Mouse (Mus musculus) megakaryocyte progenitor cell, adult 5-6 weeks (primary cell): ENCODE data around the gene Setd3. TPM values are rescaled to one million over a fixed set of nuclear protein-coding genes. Genes with fewer than 3 reads are reported as not detected.

Experiments
- ATAC-seq: replicated peaks from 2 replicates; pipeline ENCODE4 v1.8.0; 2016; ENCODE audit warnings: mild to moderate bottlenecking, moderate TSS enrichment, inconsistent platforms; ENCODE audit not compliant: poor library complexity
- total RNA-seq, 2 experiments: library from RNA; stranded (forward) in 1 of 2; stranded (reverse) in 1 of 2; fragments of 157-497, 149-512 nt in 1 of 2; fragments of 200-1000 nt in 1 of 2; gene quantifications; 2 replicates each; pipeline versions ENCODE4 v1.2.3 to v1.2.4; 2015 to 2017

Gene Setd3
- total RNA-seq, 2 experiments from 2014 or later: 44.5 to 78.3 TPM

DNA sequence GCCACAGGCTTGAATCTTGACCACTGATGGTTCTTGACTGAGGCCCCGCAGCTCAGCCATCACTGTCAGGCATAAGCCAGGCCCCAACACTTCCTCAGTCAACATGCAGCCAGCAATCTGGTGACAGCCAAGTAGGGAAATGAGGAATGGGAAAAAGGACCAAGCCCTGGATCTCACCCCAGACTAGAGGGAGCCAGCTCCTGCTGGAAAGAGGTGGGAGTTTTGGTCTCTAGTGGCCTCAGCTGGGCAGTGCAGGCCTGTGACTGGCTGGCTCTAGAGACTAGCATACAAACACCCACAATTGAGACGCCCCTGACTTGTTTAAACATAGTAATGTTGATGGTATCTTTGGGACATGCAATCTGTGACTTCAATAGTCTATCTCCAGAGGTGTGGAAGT lies 91.6 kb downstream of the Setd3 start:
- ATAC-seq: no peak

DNA sequence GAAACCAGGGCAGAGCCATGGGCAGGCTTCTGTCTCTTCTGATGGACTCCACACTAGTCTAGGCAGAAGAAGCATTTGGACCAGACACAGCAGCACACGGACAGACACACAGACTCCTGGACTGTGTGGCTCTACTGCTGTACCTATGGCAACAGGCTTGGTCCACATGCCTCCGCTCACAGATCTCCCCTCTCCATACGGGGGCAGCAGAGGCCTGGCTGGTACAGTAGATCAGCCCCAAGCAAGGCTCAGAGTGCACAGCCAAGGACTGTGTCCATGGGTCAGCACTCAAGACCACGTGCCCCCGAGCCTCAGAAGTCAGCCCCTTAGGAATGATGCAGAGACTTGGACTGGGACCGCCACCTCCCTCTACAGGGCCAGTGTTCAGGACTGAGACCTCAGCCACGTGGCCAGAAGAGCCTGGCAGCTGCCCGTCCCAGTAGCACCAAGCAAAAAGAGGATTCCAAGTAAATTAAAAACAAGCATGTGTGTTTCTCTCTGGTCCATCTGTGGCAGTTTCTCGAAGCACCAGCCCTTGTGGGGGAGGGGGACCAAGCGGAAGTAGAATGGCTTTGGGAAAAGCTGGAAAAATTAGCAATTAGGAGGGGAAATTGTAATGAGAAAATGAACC lies 100.9 kb downstream of the Setd3 start:
- ATAC-seq: 0 out of 2 replicates have a peak, but pooled peaks have one; percentile 34

DNA sequence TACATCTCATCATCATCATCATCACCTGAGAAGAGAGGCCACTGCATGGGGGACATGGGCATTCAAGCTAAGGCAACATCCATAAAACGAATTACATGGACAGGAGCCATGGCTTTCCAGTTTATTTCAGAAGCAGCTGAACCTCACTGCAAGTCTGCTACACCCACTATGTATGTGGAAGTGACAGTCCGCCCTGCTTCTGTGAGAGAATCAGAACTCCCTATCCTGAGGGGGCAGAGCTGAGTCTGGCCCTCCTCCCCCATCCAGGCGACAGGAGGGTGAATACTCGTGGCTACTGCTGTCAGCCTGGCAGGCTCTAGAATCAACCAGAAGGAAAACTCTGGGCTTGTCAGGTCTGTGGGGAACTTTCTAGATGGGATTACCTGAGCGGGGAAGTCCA lies 106.2 kb downstream of the Setd3 start:
- no peak for ATAC-seq

DNA sequence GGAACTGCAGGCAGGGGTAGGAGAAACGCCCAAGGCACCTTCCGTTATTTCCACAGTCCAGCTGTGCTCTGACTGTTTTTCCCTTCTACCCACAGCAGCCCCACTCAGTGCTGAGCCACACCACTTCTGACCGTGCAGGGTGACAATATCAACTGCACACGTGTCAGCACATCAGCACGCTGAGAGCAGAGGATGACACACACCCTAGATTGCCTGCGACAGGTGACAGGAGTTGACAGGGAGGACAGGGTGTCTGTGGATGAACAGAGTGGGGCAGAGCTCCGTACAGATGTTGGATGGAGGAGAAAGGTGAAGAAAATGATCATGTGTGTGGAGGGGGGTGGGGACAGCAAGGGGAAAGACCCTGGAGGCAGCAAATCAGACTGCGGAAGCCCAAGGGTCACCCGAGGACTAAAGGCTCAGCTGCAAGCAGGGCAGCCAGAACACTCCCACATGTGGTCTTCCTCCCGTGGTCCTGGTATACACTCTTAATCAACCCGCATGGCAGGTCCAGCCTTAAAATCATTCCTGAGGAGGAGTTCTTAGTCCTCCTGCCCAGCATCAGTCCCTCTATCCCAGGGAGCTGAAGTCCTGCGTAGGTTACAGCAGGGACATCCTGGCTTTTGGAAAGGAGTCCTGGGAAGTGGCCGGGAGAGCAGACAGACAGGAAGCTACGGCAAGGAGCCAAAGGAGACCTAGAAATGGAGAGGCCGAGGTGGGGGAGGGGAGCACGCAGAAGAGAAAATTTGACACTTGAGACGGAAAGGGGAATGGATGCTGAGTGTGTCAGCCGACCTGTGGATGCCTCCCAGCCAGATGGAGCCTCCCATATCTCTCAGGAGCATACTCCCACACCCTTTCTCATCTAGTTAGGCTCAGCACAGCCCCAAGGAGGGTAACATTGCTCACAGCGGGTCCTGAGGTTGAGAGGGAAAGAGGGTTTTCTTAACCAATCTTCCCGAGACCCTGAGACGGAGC lies 108.1 kb downstream of the Setd3 start:
- 0 out of 2 replicates have a peak, but pooled peaks have one; percentile 20 for ATAC-seq

DNA sequence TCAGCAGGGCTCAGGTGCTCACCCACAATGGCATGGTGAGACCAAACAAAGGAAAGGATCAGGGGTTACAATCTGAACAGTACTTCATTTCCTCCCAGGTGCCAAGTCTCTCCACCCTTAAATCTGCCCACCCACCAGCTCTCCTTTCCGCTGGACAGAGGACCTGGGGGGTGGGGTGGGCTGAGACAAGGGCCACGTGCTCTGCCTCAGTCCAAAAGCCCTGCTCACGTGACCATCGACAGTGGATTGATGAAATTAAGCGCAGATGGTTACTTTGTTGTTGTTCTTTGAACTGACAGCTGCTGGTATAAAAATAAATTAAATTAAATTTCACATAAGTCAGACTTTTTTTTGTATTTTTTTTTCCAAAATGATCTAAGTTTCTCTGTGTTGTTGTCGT lies 109.6 kb downstream of the Setd3 start:
- ATAC-seq: no peak

DNA sequence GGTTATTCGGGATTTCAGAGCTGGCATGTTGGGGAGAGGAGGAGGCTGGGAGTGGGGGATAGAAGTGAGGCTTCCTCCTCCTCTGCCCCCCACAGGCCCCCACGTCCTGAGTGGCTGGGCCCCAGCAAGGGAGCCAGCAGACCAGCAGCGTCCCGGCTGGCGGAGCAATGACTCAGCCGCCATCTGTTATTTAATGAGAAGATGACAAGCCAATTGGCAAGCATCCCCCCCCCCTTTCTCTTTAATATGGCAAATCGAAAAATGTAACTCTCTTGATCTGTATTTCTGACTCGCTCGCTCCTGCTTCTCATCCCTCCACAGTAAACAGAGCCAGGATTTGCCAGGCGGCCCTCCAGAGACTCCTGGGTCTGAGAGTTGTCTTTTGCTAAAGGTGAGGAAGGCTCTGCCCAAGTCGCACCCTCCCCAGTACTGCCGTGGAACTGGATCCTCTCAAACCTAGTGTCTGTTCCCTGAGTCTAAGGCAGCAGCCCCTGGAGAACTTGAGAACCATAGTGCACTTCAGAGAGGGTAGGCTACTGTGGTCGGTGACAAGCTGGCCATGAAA lies 111.2 kb downstream of the Setd3 start:
- no peak for ATAC-seq

DNA sequence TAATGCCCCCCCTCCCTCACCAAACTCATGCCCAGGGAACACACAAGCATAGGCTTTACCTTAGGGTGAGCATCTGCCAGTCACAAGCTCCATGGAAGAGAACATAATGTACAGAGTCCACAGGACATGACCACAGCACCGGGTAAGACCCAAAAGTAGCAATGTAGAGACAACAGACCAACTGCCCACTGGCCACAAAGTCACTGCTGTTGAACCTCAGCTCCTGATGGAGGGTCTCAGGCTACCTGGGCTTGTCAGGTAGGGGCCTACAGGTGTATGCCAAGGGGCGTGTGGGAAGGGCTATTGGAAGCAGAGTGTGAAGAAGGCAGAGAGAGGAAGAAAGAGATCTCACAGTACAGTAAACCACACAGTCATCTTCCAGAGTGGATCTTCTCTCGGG lies 111.9 kb downstream of the Setd3 start:
- ATAC-seq: no peak

DNA sequence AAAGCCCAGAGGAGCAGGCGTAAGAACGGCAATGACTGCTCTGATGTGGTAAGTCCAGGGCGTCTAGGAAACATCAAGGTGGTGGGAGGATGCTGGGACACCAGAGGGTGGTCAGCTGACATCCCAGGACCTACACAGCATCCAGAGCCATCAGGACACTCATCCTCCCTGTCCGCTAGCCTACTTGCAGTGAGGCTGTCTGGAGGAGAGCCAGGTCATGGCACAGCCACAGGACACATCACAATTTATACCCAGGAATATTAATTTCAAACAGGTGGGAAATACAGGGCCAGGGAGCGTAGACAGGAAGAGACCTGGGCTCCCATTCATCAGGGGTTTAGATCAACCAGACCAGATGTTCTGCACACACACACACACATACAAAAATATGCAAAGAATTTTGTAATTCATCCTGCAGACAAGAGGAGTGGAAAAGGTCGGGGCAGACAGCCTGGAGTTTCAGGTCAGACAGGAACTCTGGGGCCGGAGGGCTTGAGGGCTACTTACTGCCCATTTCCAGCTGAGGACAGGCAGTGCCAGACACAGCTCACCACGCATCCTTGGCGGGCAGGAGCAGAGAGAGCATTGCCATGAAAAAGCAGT lies 114.6 kb downstream of the Setd3 start:
- no peak for ATAC-seq

DNA sequence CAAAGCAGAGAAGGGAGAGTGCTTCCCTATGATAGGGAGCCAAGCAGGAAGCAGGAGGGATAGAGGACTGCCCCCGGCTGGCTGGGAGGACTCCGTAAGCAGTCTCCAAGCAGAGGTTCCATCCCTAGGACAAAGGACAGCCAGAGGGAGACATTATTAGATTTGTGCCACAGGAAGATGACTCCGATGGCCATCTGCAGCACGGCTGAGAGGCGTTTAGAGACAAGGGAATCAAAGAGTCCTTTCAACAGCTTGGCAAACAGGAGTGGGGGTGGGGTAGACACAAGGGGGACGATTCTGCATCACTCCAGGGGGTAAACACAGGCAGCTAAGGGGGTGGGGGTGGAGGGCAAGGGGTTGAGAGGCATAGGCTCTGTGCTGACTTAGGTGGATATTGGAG lies 115.1 kb downstream of the Setd3 start:
- no peak for ATAC-seq

DNA sequence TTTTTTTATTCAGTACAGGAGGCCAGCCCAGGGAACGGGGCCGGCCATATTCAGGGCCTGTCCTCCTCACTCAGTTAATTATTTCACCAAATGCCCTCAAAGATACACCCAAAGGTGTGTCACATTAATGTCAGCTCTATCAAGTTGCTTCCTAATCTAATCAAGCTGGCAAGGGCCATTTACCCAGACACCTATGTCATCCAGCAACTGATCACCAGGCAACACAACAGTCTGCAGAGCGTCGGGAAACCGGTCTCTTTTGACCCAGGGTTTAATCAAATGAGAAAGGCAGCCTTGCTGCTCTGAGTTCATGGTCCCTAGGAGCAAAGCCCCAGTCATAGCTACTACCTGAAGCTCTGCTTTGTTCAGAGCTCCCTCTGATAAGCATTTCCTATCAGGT lies 117.0 kb downstream of the Setd3 start:
- no peak for ATAC-seq

DNA sequence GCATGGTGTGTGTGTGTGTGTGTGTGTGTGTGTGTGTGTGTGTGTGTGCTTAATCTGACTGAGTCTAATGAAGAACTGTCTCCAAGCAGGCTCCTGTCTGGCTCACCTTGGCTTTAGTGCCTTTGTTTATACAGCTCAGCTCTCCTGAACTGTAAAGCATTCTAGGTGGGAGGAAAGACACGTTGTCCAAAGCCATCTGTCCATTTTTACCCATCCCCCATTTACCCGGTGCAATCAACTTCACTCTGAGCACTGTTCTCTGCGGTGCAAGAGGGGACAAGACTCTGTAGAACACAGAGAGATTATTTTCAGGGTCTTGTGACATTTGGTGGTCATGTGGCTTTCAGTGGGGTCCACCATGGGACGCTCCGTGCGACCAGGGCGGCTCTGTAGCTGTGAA lies 117.5 kb downstream of the Setd3 start:
- no peak for ATAC-seq

Other genes with a start within 250 kb of the Setd3 start
- 0.02 TPM in 1 of 2 replicates, not detected in the other for gene Bcl11b, start 175.7 kb downstream of the Setd3 start, total RNA-seq (2015)
- gene Bcl11b, start 175.7 kb downstream of the Setd3 start, total RNA-seq (2017): 0.24 and 0.33 TPM in 2 replicates
- 72.7 and 76.5 TPM in 2 replicates for gene Ccnk, start 265 bp upstream of the Setd3 start, total RNA-seq (2015)
- gene Ccnk, start 265 bp upstream of the Setd3 start, total RNA-seq (2017): 15.3 and 15.7 TPM in 2 replicates
- gene Ccdc85c, start 96.1 kb upstream of the Setd3 start, total RNA-seq (2015): 0.39 and 0.64 TPM in 2 replicates
- 0.46 and 1.6 TPM in 2 replicates for gene Ccdc85c, start 96.1 kb upstream of the Setd3 start, total RNA-seq (2017)
- not detected in 2 replicates for gene Hhipl1, start 127.0 kb upstream of the Setd3 start, total RNA-seq (2015)
- gene Hhipl1, start 127.0 kb upstream of the Setd3 start, total RNA-seq (2017): not detected in 2 replicates
- 0.10 and 0.51 TPM in 2 replicates for gene Cyp46a1, start 155.1 kb upstream of the Setd3 start, total RNA-seq (2015)
- not detected in 2 replicates for gene Cyp46a1, start 155.1 kb upstream of the Setd3 start, total RNA-seq (2017)
- 0.07 TPM in 1 of 2 replicates, not detected in the other for gene Eml1, start 191.6 kb upstream of the Setd3 start, total RNA-seq (2015)
- gene Eml1, start 191.6 kb upstream of the Setd3 start, total RNA-seq (2017): not detected in 2 replicates